Mouse (Mus musculus): ENCODE measurements around the gene Gm5622. TPM values are rescaled to one million over a fixed set of nuclear protein-coding genes. Genes with fewer than 3 reads are reported as not detected.
"Not testable (repeated sequence)": the region's sequence is repeated elsewhere in the genome, so short reads cannot be mapped to it uniquely, and the experiment has no call there.

Gm5622 gene
- polyA plus RNA-seq (2014; fragmentation: Nextera tagmentation; extraction: Ambion mirVana) = not detected in 2 replicates

- H3K9me3 ChIP-seq (ENCODE audit: control insufficient read depth, low read length) = no peaks in the 10 kb centered on the region
- 92% methylated on average over 4 of the region's 4 CpGs for WGBS
- H3K27me3 ChIP-seq (ENCODE audit: control insufficient read depth, insufficient read depth, low read length) = no peaks in the 10 kb centered on the region
- no peak within 1 kb of the TSS for H3K4me3 ChIP-seq (ENCODE audit: low read depth, low read length)
- H3K9ac ChIP-seq (ENCODE audit: low read length) = no peak within 1 kb of the TSS
- no peak within 1 kb of the TSS for H3K27ac ChIP-seq (ENCODE audit: low read depth, low read length)
- H3K4me2 ChIP-seq (ENCODE audit: low read depth, low read length, severe bottlenecking) = no peak within 1 kb of the TSS
- DNase-seq (ENCODE audit: low spot score) = no peak
- no peaks in the 10 kb centered on the region for H3K4me1 ChIP-seq (replicated peaks; ENCODE audit: control insufficient read depth, insufficient read depth, low read length)
- ATAC-seq (replicated peaks; ENCODE audit: low FRiP score) = no peak
- no peaks in the 10 kb centered on the region for H3K36me3 ChIP-seq (ENCODE audit: control insufficient read depth, insufficient read depth, low read length)
Observed at GRCm38 (mm10) chr14:51552490-51552889, at the start of gene Gm5622. Gene Gm5622, plus strand, starts transcription at chr14:51552790.

DNA sequence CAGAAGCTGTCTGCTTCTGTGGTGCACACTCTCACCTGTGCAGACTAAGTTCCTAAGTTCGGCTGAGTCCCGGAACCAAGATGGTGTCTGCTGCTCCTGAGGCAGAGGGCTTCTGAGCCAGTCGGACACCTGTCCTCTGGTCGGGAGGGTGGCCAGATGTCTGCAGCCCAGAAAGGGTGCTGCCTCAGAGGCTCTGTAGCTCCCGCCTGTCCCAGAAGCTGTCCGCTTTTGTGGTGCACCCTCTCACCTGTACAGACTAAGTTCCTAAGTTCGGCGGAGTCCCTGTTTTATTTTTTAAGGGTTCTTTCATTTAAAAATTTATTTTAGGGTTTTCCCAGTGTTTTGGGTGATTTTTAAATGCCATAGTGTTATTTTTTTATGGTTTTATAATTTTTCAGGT lies 45.2 kb upstream of the Gm5622 start:
- no peaks in the 10 kb centered on the region for H3K4me1 ChIP-seq (replicated peaks; ENCODE audit: control insufficient read depth, insufficient read depth, low read length)
- ATAC-seq (replicated peaks; ENCODE audit: low FRiP score) = no peak
- H3K4me2 ChIP-seq (ENCODE audit: low read depth, low read length, severe bottlenecking) = no peak overlapping the region
- H3K9ac ChIP-seq (ENCODE audit: low read length) = no peak overlapping the region
- H3K4me3 ChIP-seq (ENCODE audit: low read depth, low read length) = no peak overlapping the region
- no peak overlapping the region for H3K27ac ChIP-seq (ENCODE audit: low read depth, low read length)
- H3K9me3 ChIP-seq (ENCODE audit: control insufficient read depth, low read length) = no peaks in the 10 kb centered on the region
- WGBS = 94% methylated on average over 8 of the region's 8 CpGs
- no peaks in the 10 kb centered on the region for H3K27me3 ChIP-seq (ENCODE audit: control insufficient read depth, insufficient read depth, low read length)
- H3K36me3 ChIP-seq (ENCODE audit: control insufficient read depth, insufficient read depth, low read length) = no peaks in the 10 kb centered on the region
- no peak for DNase-seq (ENCODE audit: low spot score)

- not testable (repeated sequence) for H3K9me3 ChIP-seq (ENCODE audit: control insufficient read depth, low read length); H3K4me3 ChIP-seq (ENCODE audit: low read depth, low read length); H3K9ac ChIP-seq (ENCODE audit: low read length); H3K4me2 ChIP-seq (ENCODE audit: low read depth, low read length, severe bottlenecking); ATAC-seq (replicated peaks; ENCODE audit: low FRiP score); H3K27ac ChIP-seq (ENCODE audit: low read depth, low read length); H3K36me3 ChIP-seq (ENCODE audit: control insufficient read depth, insufficient read depth, low read length); H3K27me3 ChIP-seq (ENCODE audit: control insufficient read depth, insufficient read depth, low read length); H3K4me1 ChIP-seq (replicated peaks; ENCODE audit: control insufficient read depth, insufficient read depth, low read length); DNase-seq (ENCODE audit: low spot score)
- 85% methylated on average over 2 of the region's 2 CpGs for WGBS
Observed at GRCm38 (mm10) chr14:51573963-51574362, 21.4 kb downstream of the Gm5622 start, which contains the start of gene Gm17175. Gene Gm17175, minus strand, starts transcription at chr14:51574063.

DNA sequence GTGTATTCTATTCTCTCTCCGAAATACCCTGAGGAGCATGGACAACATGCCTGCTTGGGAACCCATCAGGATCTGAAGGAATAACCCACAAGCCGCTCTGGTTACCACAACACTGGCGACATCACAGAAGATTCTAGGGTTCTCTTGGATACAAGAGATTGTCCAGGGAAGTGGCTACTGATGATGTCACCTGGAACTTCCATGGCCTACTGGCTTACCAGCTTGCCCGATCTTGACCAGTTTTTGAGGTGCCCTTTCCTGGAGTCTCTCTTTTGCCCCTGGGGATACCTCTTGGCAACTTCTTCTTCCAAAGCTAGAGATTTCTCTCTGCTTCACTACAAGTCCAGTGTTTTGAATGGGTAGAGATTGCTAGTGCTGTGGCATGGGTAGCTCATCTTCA lies 39.4 kb downstream of the Gm5622 start, which contains the start of gene Gm17174:
Gene Gm17174, minus strand, starts transcription at position 101 of the 400 bp plus-strand sequence.
- not testable (repeated sequence) for ATAC-seq (replicated peaks; ENCODE audit: low FRiP score)
- 87% methylated on average over 4 of the region's 4 CpGs for WGBS

GRCm38 (mm10) chr14:51611210-51611609 lies 58.6 kb downstream of the Gm5622 start, which contains the start of gene Gm17078:
Gene Gm17078, minus strand, starts transcription at chr14:51611310.
- 95% methylated on average over 1 of the region's 1 CpGs for WGBS
- no peak for ATAC-seq (replicated peaks; ENCODE audit: low FRiP score)

More for the DNA sequence above, 39.4 kb downstream of the Gm5622 start, which contains the start of gene Gm17174:
- H3K36me3 ChIP-seq (ENCODE audit: control insufficient read depth, insufficient read depth, low read length); H3K9me3 ChIP-seq (ENCODE audit: control insufficient read depth, low read length); H3K9ac ChIP-seq (ENCODE audit: low read length); H3K27me3 ChIP-seq (ENCODE audit: control insufficient read depth, insufficient read depth, low read length); H3K4me3 ChIP-seq (ENCODE audit: low read depth, low read length); H3K4me2 ChIP-seq (ENCODE audit: low read depth, low read length, severe bottlenecking); H3K4me1 ChIP-seq (replicated peaks; ENCODE audit: control insufficient read depth, insufficient read depth, low read length); H3K27ac ChIP-seq (ENCODE audit: low read depth, low read length); DNase-seq (ENCODE audit: low spot score): not testable (repeated sequence)

DNA sequence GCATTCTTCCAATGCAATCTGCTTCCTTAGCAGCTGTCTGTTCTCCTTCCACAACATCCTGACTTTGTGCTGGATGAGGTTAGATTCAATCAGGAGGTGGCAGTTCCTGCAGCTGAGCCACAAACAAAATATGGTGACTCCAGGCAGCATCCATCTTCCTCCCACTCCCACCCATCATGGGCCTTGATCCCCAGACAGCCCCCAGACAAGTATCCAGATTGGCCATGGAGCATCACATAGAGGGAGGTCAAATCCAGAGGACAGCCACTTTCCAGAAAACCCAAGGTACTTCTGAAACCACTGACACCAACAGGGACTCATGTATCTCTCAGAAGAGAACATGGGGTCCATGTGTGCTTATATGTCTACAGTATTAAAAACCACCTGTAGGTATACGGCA lies 79.8 kb downstream of the Gm5622 start:
- WGBS = 93% methylated on average over 1 of the region's 1 CpGs
- not testable (repeated sequence) for H3K4me3 ChIP-seq (ENCODE audit: low read depth, low read length); DNase-seq (ENCODE audit: low spot score); H3K4me2 ChIP-seq (ENCODE audit: low read depth, low read length, severe bottlenecking); H3K4me1 ChIP-seq (replicated peaks; ENCODE audit: control insufficient read depth, insufficient read depth, low read length); H3K9ac ChIP-seq (ENCODE audit: low read length); H3K9me3 ChIP-seq (ENCODE audit: control insufficient read depth, low read length); H3K27ac ChIP-seq (ENCODE audit: low read depth, low read length); H3K27me3 ChIP-seq (ENCODE audit: control insufficient read depth, insufficient read depth, low read length); ATAC-seq (replicated peaks; ENCODE audit: low FRiP score); H3K36me3 ChIP-seq (ENCODE audit: control insufficient read depth, insufficient read depth, low read length)

More at GRCm38 (mm10) chr14:51611210-51611609, 58.6 kb downstream of the Gm5622 start, which contains the start of gene Gm17078:
- H3K4me2 ChIP-seq (ENCODE audit: low read depth, low read length, severe bottlenecking) = no peak within 1 kb of the TSS
- no peaks in the 10 kb centered on the region for H3K9me3 ChIP-seq (ENCODE audit: control insufficient read depth, low read length)
- no peak within 1 kb of the TSS for H3K27ac ChIP-seq (ENCODE audit: low read depth, low read length)
- no peak within 1 kb of the TSS for H3K9ac ChIP-seq (ENCODE audit: low read length)
- DNase-seq (ENCODE audit: low spot score) = no peak
- no peaks in the 10 kb centered on the region for H3K4me1 ChIP-seq (replicated peaks; ENCODE audit: control insufficient read depth, insufficient read depth, low read length)
- H3K27me3 ChIP-seq (ENCODE audit: control insufficient read depth, insufficient read depth, low read length) = no peaks in the 10 kb centered on the region
- H3K4me3 ChIP-seq (ENCODE audit: low read depth, low read length) = no peak within 1 kb of the TSS
- H3K36me3 ChIP-seq (ENCODE audit: control insufficient read depth, insufficient read depth, low read length) = no peaks in the 10 kb centered on the region

GRCm38 (mm10) chr14:51635566-51635965 lies 83.0 kb downstream of the Gm5622 start, which contains the start of gene Gm4181:
Gene Gm4181, minus strand, starts transcription at chr14:51635666.
- 79% methylated on average over 1 of the region's 1 CpGs for whole genome bisulfite sequencing
- not testable (repeated sequence) for H3K4me2 ChIP-seq (ENCODE audit: low read depth, low read length, severe bottlenecking); H3K9me3 ChIP-seq (ENCODE audit: control insufficient read depth, low read length); H3K27ac ChIP-seq (ENCODE audit: low read depth, low read length); H3K4me1 ChIP-seq (replicated peaks; ENCODE audit: control insufficient read depth, insufficient read depth, low read length); H3K27me3 ChIP-seq (ENCODE audit: control insufficient read depth, insufficient read depth, low read length); H3K9ac ChIP-seq (ENCODE audit: low read length); H3K36me3 ChIP-seq (ENCODE audit: control insufficient read depth, insufficient read depth, low read length); DNase-seq (ENCODE audit: low spot score); ATAC-seq (replicated peaks; ENCODE audit: low FRiP score); H3K4me3 ChIP-seq (ENCODE audit: low read depth, low read length)

- no peak for DNase-seq (ENCODE audit: low spot score)
- Histone ChIP-seq H3K4me2 (ENCODE audit: low read depth, low read length, severe bottlenecking) (no peak overlapping the region), H3K4me1 (replicated peaks; ENCODE audit: control insufficient read depth, insufficient read depth, low read length) (no peaks in the 10 kb centered on the region), H3K27ac (ENCODE audit: low read depth, low read length) (no peak overlapping the region), H3K9ac (ENCODE audit: low read length) (no peak overlapping the region), H3K36me3 (ENCODE audit: control insufficient read depth, insufficient read depth, low read length) (no peaks in the 10 kb centered on the region), H3K4me3 (ENCODE audit: low read depth, low read length) (no peak overlapping the region), H3K27me3 (ENCODE audit: control insufficient read depth, insufficient read depth, low read length) (no peaks in the 10 kb centered on the region), H3K9me3 (ENCODE audit: control insufficient read depth, low read length) (no peaks in the 10 kb centered on the region)
- ATAC-seq (replicated peaks; ENCODE audit: low FRiP score) = no peak
- 87% methylated on average over 5 of the region's 5 CpGs for WGBS
Observed at GRCm38 (mm10) chr14:51677269-51677668, 124.7 kb downstream of the Gm5622 start.

GRCm38 (mm10) chr14:51695368-51695767 lies 142.8 kb downstream of the Gm5622 start, which contains the start of gene Gm17079:
Gene Gm17079, minus strand, starts transcription at chr14:51695468.
- WGBS = 88% methylated on average over 1 of the region's 2 CpGs
- not testable (repeated sequence) for H3K4me1 ChIP-seq (replicated peaks; ENCODE audit: control insufficient read depth, insufficient read depth, low read length); H3K4me3 ChIP-seq (ENCODE audit: low read depth, low read length); H3K27me3 ChIP-seq (ENCODE audit: control insufficient read depth, insufficient read depth, low read length); ATAC-seq (replicated peaks; ENCODE audit: low FRiP score); H3K9me3 ChIP-seq (ENCODE audit: control insufficient read depth, low read length); H3K9ac ChIP-seq (ENCODE audit: low read length); H3K27ac ChIP-seq (ENCODE audit: low read depth, low read length); H3K36me3 ChIP-seq (ENCODE audit: control insufficient read depth, insufficient read depth, low read length); DNase-seq (ENCODE audit: low spot score); H3K4me2 ChIP-seq (ENCODE audit: low read depth, low read length, severe bottlenecking)
